Mouse (Mus musculus): ENCODE measurements at regions not wholly inside any gene's neighbourhood (a gene's known extent, or its start where the extent isn't known, plus 50 kb on each side); places are given as distances from the start of the nearest gene placed in this dataset.

GRCm38 (mm10) chr8:15734461-15734860 lies 688.6 kb upstream of the BB014433 start:
- DNase-seq (ENCODE audit: inconsistent ontology term), result peak; percentile 9

GRCm38 (mm10) chr8:15731324-15731723 lies 685.4 kb upstream of the BB014433 start:
- DNase-seq (ENCODE audit: inconsistent ontology term), result peak; percentile 8

- peak; percentile 14 for DNase-seq (ENCODE audit: inconsistent ontology term)
Observed at GRCm38 (mm10) chr8:15729075-15729474, 683.2 kb upstream of the BB014433 start.

DNA sequence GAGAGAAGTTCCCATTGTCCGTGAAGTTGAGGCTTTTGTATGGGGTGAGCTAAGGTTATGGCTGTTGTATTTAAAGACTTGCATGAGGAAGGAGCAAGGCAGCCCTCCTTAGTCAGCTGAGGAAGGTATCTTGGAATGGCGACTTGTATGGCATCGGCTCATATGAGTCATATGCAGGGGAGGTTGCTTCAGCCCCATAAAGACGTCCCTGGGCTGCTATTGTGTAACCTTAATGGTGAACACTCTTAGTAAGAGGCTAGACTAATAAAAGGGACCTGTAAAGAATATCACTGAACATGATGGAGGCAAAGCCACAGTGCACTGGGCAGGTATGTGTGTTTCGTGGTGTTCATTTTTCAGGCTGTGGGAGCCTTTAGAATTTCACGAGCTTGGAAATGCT lies 680.4 kb upstream of the BB014433 start:
- DNase-seq (ENCODE audit: inconsistent ontology term), result no peak

Measured in Muller cell, postnatal 12 days (primary cell).